Mouse (Mus musculus): ENCODE measurements at regions not wholly inside any gene's neighbourhood (a gene's known extent, or its start where the extent isn't known, plus 50 kb on each side); places are given as distances from the start of the nearest gene placed in this dataset.

DNA sequence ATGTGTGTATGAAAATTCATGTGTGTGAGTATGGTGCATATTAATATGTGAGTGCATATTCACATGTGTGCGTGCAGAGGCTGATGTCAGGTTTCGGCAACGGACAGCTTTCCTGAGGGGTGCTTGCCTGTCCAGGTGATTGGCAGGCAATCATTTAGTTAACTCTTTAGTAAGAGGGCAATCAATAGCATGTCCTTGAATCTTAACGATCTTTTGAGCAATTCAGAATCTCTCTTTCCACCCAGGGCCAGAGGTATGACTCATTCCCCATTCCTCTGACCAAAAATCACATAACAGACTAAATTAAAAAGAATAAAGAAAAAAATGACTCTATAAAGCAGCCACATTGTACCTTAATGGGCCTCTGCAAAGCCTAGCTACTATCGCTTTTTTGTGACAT, 303.7 kb downstream of the Tbc1d1 start:
- DNase-seq (ENCODE audit: low spot score in 2 of 2): no peak
- intact Hi-C loops (cut with DNase I): no loop called here

DNA sequence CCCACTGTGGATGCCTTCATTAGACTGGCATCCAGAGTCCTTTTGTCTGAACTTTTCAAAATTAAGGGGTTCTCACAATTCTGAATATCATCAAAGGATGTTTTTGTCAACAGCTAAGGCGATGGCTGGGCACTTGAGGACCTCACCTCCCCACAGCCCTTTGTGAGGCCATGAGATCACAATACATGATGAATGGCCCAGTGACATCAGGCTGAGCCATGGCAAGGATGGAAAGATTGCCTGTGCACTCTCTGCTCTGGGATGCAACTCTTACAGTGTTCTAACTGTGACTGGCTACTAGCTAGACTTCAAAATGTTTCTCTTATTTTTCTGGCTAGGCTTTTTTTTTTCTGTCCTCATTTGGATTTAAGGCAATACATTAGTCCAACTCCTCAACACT, 304.8 kb downstream of the Tbc1d1 start:
- intact Hi-C loops (cut with DNase I): no loop called here
- no peak for DNase-seq (ENCODE audit: low spot score in 2 of 2)

DNA sequence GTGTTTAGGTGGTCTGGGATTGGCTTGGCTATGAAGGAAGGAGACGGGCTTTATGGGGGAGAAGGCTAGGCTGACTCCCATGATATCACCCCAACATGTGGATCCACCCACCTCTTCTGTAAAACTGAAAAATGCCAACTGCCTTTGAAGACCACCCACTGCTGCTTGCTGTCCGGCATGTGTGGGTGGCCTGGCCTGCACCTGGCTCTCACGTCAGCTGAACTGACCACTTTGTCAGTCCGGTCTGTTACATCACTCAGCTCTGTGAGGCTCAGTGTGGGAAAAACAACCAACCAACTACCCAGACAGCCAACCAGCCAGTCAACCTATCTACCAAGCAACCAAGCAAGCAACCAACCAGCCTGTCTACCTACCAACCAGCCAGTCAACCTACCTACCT, 305.5 kb downstream of the Tbc1d1 start:
- intact Hi-C loops (cut with DNase I): no loop called here
- DNase-seq (ENCODE audit: low spot score in 2 of 2): no peak

DNA sequence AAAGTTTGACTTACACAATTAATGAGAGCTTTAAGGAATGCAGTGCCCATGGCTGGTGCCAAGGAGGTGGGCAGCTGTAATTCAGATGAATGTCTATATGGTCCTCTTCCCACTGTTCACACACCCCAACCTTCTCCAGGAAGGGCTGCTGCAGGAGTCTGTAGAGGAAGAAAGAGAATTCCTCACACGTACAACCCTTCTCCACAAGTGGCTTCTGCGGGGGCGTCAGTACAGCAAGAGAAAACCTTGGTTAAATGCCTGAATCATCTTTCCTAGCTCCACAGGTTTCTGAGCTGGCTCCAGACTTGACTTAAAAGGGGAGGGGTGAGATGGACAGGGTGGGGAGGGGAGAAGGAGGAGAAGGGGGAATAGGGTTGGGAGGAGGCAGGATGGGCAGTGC, 306.3 kb downstream of the Tbc1d1 start:
- intact Hi-C loops (cut with DNase I): no loop called here
- peak; percentile 15 to 33 for DNase-seq (ENCODE audit: low spot score in 2 of 2)

GRCm38 (mm10) chr5:64463570-64463969, 307.5 kb downstream of the Tbc1d1 start:
- DNase-seq (ENCODE audit: low spot score in 2 of 2): no peak
- intact Hi-C loops (cut with DNase I): no loop called here

- no peak for DNase-seq (ENCODE audit: low spot score in 2 of 2)
- intact Hi-C loops (cut with DNase I): no loop called here
Measured at GRCm38 (mm10) chr5:64466320-64466719, 310.2 kb downstream of the Tbc1d1 start.

GRCm38 (mm10) chr5:64467856-64468255, 311.8 kb downstream of the Tbc1d1 start:
- DNase-seq (ENCODE audit: low spot score in 2 of 2): no peak
- intact Hi-C loops (cut with DNase I): no loop called here

- intact Hi-C loops (cut with DNase I): no loop called here
Measured at GRCm38 (mm10) chr5:64468307-64468706, 312.2 kb downstream of the Tbc1d1 start.

GRCm38 (mm10) chr5:64472008-64472407, 315.9 kb downstream of the Tbc1d1 start:
- DNase-seq (ENCODE audit: low spot score in 2 of 2): no peak
- intact Hi-C loops (cut with DNase I): no loop called here

More at GRCm38 (mm10) chr5:64468307-64468706, 312.2 kb downstream of the Tbc1d1 start:
- DNase-seq (ENCODE audit: low spot score in 2 of 2): no peak

DNA sequence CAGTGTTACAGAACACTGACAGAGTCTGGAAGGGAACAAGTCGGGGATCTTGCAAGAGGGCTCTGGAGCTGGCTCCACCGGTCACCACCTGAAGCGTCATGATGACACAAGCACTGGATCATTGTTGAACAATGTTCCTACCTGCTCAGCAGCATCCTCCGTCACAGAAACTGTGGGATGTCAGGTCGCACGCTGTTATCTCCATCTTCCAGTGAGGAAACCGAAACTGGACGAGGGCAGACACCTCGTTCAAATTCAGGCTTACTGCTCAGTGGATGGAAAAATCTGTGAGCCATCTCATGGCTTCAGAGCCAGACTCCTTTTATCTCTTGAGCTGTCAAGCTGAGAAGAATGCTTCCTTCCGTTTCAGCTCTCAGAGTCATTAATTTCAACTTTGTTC, 316.3 kb downstream of the Tbc1d1 start:
- intact Hi-C loops (cut with DNase I): no loop called here
- no peak for DNase-seq (ENCODE audit: low spot score in 2 of 2)

- DNase-seq (ENCODE audit: low spot score in 2 of 2): no peak
- intact Hi-C loops (cut with DNase I): no loop called here
Measured at GRCm38 (mm10) chr5:64474868-64475267, 318.8 kb downstream of the Tbc1d1 start.

- intact Hi-C loops (cut with DNase I): no loop called here
- DNase-seq (ENCODE audit: low spot score in 2 of 2): no peak
Measured at GRCm38 (mm10) chr5:64475736-64476519, 319.8 kb downstream of the Tbc1d1 start.

GRCm38 (mm10) chr5:64476641-64477369, 320.7 kb downstream of the Tbc1d1 start:
- intact Hi-C loops (cut with DNase I): no loop called here
- DNase-seq (ENCODE audit: low spot score in 2 of 2): no peak

DNA sequence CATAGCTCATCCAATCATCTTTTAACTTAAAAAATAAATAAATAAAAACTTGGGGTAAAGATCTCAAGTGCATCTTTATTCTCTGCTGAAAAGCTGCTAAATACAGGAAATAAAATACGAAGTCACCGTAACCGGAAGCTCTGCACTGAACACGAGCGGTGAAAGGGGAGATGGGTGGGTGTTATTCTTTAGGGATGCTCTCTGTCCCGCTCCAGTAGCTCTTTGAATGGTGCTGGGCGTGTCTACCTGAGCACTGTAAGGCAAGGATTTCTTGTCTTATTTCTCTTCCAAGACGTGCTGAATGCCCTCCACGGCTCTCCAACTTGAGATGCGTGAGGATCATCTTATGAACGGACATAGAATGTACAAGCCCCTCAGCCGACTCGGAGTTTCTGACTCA, 322.0 kb downstream of the Tbc1d1 start:
- no peak for DNase-seq (ENCODE audit: low spot score in 2 of 2)
- intact Hi-C loops (cut with DNase I): no loop called here

GRCm38 (mm10) chr5:64478599-64479214, 322.6 kb downstream of the Tbc1d1 start:
- intact Hi-C loops (cut with DNase I): no loop called here
- DNase-seq (ENCODE audit: low spot score in 2 of 2): no peak

DNA sequence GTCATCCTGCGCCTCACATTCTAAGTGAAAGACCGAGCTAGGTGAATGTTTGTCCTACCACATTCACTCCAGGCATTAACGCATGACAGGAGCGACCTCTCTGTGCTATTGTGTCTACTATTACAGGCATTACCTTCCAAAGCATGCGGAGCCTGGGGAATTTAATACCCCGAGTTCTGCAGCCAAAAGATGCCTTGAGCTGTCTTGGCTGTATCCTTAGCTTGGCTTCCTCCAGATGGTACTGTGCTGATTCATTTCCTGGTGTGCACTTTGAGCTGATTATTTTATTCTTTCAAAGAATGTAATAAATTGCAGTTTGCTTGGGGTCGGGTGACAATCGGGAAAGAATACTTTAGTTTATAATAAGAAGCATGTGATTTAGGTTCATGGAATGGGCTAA, 323.2 kb downstream of the Tbc1d1 start:
- no peak for DNase-seq (ENCODE audit: low spot score in 2 of 2)
- intact Hi-C loops (cut with DNase I): no loop called here

GRCm38 (mm10) chr5:64485043-64485442, 318.1 kb upstream of the Klf3 start:
- DNase-seq (ENCODE audit: low spot score in 2 of 2): no peak
- intact Hi-C loops (cut with DNase I): no loop called here

GRCm38 (mm10) chr5:64485856-64486255, 317.3 kb upstream of the Klf3 start:
- DNase-seq (ENCODE audit: low spot score in 2 of 2): no peak
- intact Hi-C loops (cut with DNase I): no loop called here

DNA sequence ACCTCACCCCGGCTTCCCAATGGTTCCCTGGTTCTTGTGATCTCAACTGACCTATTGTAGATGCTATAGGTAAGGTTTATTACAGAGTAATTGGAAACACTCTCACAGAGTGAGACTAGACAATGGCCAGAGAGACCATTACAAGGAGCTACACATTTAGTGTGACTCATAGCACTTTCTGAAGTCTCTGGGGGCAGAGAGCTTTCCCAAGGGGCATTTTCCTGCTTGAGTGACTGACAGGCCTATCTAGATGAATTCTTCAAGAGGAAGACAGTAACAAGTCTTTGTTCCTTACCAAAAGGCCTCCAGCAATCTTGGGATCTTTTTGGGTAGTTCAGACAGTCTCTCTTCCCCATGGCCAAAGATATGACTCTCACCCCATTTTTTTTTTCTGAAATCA, 316.4 kb upstream of the Klf3 start:
- DNase-seq (ENCODE audit: low spot score in 2 of 2): no peak
- intact Hi-C loops (cut with DNase I): no loop called here

DNA sequence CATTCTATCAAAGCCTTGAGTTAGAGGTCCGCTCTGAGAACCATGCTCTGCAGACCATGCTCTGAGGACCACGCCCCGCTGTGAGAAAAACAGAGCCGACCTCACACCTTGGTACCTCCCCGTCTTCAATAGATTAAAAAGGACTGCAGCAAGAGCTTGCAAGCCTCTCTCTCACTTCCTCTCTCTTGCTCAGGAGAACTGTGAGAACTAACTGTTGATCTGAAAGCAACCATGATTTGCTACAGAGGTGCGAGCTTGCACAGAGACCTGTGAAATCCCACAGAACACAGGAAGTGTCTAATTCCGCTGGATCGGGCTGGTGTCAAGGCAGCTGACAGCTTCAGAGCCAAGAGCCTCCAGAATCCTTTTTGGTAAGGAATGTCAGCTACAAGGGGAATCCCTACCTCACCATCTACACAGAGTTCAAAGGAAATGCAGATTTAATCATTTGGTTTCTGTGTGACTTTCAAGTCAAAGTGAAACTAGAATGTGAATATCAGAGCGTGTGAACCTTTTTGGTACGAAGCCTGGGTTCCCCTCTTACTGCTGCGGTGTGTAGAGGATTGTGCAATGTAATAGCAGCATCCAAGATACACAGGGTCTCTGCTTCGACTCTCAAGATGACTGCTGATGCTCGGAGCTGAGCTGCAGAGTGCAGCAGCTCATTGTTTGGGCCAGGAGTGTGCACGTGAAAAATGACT, 315.3 kb upstream of the Klf3 start:
- peak in 1 of 2 experiments; percentile 12 for DNase-seq (ENCODE audit: low spot score in 2 of 2)

More for the DNA sequence above, 315.3 kb upstream of the Klf3 start:
- intact Hi-C loops (cut with DNase I): no loop called here

Measured in left cerebral cortex, postnatal 36 days (tissue).